Mouse (Mus musculus) heart, postnatal 14 days (tissue): ENCODE measurements around the gene Casp9. TPM values are rescaled to one million over a fixed set of nuclear protein-coding genes. Genes with fewer than 3 reads are reported as not detected.
"Not testable (repeated sequence)": the region's sequence is repeated elsewhere in the genome, so short reads cannot be mapped to it uniquely, and the experiment has no call there.

ENCODE experiments used
- DNase-seq, 2 experiments: peaks; one replicate each; pipeline ENCODE4 v3.0.0; 2021 to 2022
- intact Hi-C: fragments of 180-260 bp; cut with DNase I; formaldehyde crosslinking; loops from one replicate; pipeline ENCODE4 v1.15.1; 2025
- total RNA-seq, 2 experiments: library from RNA; stranded (reverse); gene quantifications; 2 replicates each; pipeline ENCODE4 v1.2.3; 2021

Gene Casp9
- total RNA-seq, 2 experiments from 2014 or later = 7.7 to 9.5 TPM

DNA sequence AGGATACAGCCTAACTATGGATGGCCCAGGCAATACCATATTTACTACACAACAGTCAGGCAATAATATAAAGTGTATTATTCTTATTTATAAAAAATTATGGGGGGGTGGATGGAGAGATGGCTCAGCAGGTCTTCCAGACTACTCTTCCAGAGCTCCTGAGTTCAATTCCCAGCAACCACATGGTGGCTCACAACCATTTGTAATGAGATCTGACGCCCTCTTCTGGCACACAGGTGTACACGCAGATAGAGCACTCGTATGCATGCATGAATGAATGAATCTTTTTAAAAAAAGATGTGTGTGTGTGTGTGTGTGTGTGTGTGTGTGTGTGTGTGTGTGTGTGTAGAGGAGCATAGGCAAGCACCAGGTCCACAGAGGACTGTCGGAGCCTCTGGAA lies 20.4 kb upstream of the Casp9 start:
- DNase-seq, intact Hi-C loops: not testable (repeated sequence)

DNA sequence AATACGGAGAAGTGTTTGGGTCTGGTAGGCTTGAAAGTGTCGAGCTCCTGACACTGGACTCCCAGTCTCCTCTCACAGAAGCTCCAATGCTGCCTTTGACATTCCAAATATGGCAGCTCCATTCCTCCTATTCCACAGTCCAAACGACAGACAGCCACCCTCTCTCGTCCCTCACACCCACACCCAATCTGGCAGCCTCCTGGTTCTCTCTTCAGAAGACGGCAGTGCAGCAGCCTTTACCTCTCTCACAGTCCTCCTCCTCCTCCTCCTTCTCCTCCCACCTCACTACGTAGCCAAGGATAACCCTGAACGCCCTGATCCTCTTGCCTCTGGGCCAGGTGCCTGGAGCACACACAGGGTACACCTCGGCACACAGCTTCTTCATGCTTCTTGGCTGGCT lies 13.6 kb upstream of the Casp9 start:
- intact Hi-C loops = loop anchor here (10.0 kb wide), 1 partner anchor 165 kb away; the partner anchor contains the start of gene Tmem82
- no peak for DNase-seq

DNA sequence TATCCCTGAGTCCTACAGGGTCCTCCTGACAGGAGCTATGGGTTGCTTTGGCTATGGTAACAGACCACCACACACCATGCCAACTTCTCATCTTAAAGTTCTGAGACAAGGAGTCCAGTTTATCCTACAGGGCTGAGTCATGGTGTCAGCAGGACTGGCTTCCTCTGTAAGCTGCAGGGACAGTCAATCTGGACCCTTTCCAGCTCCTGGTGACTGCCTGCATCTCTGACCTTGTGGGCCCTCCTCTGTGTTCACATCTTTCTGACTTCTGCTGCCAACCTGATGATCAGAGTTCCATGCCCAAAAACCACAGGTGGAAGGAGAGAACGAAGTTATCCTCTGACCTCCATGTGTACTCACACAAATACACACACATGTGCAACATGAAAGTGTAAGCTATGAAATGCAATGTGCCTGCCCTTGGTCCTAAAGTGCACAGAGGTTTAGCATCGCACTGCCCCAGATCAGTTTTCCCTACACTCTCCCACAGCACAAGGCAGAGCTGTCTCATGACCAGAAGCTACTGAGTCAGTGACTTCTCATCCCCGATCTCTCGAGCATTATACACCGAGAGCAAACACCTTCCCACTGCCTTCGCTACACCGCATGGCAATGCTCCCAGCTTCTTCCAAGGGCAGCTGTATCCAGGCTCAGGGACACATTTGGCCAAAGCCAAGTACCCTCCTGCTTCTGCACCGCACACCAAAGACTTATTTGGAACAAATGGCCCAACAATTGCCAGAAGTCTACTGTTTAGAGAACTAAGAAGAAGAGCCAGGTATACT lies 12.0 kb upstream of the Casp9 start:
- DNase-seq = no peak

DNA sequence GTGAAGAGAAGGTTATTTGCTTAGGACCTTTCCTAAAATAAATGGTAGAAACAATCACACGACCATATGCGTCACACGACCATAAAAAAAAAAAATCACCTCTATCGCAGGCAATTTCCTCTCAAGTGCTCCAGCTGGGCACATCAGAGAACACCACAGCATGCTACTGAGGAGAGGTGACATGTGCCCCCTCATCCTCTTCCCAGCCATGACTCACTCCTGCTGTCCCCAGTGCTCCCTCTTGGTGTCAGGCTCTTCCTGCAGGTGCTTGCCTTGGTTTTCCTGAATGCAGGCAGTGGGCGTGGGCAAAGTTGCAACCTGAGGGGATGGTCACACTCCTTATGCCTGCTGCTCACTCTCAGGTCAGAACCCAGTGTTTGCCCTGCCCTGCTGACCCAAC lies 8.6 kb upstream of the Casp9 start:
- DNase-seq = no peak
- intact Hi-C loops = loop anchor here (10.0 kb wide), 1 partner anchor 170 kb away; the partner anchor contains the start of gene Tmem82

More for the DNA sequence above, 12.0 kb upstream of the Casp9 start:
- intact Hi-C loops = loop anchor here (10.0 kb wide), 1 partner anchor 167 kb away; the partner anchor contains the start of gene Tmem82

DNA sequence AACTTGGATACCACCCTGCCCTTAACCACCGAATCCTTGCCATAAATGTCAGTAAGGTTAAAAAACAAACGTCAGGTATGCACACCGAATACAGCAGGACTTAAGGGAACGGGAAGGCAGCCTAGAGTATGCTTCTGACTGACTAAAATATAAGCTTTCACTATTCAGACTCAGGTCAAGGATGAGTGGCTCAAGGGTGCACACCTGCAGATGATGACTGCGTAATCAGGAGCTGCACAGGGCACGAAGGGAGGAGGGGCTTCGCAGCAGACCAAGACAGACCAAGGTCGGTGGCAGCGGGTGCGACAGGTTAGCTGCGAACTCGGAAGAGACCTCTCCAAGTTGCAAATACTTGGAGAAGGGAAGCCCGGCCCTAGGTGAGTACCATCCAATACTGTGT lies 7.3 kb upstream of the Casp9 start:
- intact Hi-C loops = loop anchor here (10.0 kb wide), 1 partner anchor 171 kb away; the partner anchor contains the start of gene Tmem82
- DNase-seq = no peak

DNA sequence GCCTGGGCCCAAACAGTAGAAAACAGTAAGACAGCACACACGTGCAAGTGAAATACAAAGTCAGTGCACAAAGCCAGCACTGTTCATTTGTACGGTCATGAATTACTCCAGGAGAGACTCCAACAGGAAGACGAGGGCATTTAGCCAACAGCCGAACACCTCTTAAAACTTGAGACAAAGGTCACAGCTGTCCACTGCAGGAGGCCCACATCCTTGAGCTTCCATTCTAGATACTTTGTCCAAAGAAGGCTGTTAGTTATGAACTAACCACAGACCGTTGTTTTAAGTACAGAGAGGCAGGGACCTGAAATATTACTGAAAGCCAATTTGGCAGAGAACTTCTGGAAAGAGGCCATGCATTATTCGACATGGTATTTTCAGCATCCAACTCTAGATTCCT lies 6.4 kb upstream of the Casp9 start:
- intact Hi-C loops = loop anchor here (10.0 kb wide), 1 partner anchor 172 kb away; the partner anchor contains the start of gene Tmem82
- no peak for DNase-seq

DNA sequence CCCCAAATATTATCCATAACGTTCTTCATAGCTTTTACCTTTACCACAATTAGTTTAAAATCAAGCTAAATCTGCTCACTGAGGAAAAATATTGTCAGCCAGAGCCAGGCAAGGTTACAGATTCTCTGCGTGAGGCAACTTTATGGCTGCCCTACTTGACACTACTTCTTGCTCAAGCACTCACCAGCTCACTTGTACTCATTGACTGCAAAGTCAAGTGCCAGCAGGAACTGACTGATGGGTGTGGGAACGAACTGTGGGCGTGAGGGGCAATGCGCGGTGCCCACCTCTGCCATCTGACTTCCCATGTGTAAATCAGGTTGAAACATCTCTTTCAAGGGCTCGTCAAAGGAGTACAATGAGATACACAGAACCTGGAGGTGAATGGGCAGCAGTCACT lies 6.0 kb upstream of the Casp9 start:
- no peak for DNase-seq
- intact Hi-C loops = loop anchor here (10.0 kb wide), 1 partner anchor 173 kb away; the partner anchor contains the start of gene Tmem82

DNA sequence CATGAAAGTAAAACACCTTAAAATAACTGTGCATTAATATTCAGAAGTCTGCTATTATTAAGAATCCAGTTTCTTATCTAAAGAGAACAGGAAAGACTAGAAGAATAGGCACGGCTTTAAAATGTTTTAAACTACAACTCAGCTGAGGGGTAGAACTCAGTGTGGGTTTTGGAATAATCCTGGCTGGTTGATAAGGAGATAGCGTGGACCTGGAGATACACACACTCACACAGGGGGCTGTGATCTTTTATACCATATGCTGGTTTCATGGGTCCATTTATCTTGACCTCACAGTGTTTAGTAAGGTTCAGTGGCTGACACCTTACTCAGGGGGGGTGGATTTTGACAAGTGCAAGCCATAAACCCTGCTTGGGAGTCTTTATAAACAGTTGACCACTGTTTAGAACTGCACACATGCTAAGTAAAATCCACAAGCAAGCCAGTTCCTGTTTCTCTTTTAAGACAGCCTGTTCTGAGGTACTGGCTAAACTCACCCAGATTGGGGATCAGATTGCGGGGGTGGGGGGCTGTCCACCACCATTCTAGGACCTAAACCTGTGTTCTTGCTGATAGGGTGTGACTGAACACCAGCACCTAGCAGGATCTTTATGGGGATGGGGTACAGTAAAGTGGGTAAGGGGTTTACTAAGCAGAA lies 3.7 kb upstream of the Casp9 start:
- no peak for DNase-seq
- intact Hi-C loops = loop anchor here (10.0 kb wide), 1 partner anchor 175 kb away; the partner anchor contains the start of gene Tmem82

DNA sequence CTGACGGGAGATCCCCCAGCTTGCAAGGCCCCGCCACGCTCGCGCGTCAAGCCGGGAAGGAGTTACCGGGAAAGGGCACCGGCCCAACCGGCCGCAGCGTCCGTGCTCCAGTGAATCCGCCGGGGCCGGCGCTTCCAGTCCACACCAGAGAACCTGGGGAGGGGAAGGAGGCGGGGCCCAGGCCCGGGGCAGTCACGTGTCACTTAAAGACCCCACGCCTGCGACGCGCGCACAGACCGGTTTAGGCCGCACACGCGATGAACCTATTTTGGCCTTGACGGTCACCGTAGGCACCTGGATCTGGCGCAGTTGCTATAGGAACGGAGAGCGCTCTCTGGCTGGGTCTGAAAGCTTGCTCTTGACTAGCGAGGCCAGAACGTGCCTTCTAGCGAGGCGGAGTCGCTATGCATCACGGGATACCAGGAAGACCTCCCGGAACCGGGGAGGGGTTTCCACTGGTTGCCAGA lies 2.9 kb upstream of the Casp9 start, which contains the start of gene Dnajc16:
Gene Dnajc16, minus strand, starts transcription at position 408 of the 467 bp plus-strand sequence.
- DNase-seq = peak; percentile 95
- intact Hi-C loops = no loop called here

DNA sequence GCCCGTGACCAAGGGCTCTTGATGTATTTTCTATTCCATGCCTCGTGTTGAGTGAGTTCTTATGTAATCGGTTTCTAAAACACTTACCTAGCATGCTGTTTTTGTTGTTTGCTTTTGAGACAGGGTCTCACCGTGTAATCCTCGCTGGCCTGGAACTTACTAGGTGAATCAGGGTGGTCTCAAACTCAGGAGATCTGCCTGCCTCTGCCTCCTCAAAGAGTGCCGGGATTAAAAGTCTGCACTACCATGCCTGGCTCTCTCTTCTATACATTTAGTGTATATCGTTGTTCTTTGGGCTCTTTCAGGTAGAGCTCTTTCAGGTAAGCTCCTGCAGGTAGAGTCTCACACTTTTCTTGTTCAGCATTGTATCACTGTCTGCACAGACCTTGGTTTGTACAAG lies 1.9 kb upstream of the Casp9 start:
- no peak for DNase-seq
- intact Hi-C loops = no loop called here

DNA sequence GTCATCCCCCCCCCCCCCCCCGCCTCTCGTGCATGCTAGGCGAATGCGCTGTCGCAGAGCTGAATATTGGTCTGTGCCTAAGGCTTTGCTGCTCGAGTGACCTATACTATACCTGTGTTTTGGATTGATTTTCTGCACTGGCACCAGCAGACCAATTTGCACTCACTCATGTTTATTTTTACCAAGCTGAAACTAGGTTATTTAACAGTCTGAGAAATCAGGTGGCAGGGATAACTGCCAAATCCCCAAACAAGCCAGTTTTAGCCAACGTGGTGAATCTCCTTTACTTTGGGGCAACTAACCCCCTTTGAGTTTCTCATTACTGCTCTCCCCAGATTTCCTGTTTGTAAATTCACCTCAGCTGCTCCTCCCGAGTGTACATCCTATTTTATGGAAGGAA lies 1.5 kb upstream of the Casp9 start:
- no peak for DNase-seq
- intact Hi-C loops = no loop called here

DNA sequence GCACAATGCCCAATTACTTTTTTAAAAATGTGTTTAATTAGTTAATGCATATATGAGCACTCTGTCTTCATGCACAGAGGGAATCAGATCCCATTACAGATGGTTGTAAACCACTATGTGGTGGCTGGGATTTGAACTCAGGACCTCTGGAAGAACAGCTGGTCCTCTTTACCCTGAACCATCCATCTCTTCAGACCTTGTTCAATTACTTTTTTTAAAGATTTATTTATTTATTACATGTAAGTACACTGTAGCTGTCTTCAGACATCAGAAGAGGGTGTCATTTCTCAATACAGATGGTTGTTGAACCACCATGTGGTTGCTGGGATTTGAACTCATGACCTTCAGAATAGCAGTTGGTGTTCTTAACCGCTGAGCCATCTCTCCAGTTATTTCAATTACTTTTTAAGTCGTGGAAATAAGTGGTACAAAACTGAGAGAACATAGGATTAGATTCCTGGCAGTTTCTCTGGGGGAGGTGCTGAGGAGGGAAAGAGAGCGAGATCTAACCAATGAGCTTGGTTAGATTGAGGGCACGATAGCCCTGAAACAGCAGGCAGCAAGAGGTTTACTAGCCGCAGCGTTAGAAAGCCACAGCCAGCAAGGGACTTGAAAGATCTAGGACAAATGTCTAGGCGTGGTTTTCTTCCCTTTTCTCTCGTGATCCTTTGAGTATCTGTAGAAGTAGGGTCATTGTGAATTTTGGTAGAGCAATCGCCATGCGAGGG lies 694 bp upstream of the Casp9 start:
- no peak for DNase-seq
- intact Hi-C loops = no loop called here

DNA sequence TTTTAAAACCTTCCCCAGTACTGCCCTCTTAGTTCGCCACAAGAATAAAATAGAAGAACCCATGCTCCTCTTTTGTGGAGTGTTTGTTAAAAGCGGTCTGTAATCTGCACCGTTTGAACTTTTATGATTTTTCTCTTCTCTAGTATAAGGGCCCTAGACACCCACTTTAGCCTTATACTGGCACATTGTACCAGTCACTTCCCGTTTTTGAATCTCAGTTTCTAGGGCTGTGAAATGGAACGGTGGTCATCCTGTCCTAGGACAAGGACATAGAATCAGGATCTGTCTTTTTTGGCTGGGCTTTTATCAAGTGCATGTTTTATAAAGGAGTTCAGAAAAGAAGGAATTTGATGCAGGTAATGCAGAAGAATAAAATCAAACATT lies 732 bp downstream of the Casp9 start:
- no peak for DNase-seq
- intact Hi-C loops = no loop called here

DNA sequence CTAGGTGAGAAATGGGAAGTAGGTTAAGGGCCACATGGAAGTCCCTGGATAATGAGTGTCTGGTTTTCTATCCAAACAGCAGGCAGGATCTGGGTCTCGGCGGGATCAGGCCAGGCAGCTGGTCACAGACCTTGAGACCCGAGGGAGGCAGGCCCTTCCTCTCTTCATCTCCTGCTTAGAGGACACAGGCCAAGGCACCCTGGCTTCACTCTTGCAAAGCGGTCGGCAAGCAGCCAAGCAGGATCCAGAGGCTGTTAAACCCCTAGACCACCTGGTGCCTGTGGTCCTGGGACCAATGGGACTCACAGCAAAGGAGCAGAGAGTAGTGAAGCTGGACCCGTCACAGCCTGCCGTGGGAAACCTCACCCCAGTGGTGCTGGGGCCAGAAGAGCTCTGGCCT lies 2.9 kb downstream of the Casp9 start:
- intact Hi-C loops = no loop called here
- no peak for DNase-seq

DNA sequence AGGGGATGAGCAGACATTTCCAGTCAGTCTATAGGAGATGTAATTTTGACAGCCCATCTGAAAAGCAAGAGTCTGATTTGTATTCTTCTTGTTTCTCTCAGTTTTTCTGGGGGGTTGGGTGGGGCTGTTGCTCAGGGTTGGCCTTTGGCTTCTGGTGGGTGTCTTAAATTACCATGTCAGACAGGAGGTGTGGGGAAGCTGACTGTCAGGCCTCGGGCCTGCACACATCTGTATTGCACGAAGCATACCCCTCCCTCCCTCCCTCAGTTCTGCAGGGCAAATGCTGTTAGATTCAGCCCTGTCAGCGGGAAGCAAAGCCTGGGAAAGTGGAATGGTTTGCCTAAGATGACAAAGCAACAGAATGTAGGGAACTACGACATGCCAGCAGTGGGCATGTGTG lies 3.5 kb downstream of the Casp9 start:
- no peak for DNase-seq
- intact Hi-C loops = no loop called here

DNA sequence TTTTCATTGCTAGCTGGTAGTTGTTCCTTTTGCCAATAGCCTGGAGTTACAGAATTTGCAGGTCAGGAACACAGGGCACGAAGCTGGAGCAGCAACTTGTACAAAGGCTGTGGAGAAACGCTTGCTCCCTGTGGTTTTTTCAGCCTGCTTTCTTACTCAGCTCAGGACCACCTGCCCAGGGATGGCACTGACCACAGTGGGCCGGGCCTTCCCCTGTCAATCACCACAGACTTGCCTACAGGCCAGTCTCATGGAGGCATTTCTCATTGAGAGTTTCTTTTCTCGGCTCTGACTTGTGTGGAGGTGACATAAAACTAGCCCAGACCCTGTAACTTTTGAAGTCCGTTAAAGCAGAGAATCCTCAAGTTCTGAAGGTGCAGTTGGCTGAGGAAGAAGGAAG lies 4.1 kb downstream of the Casp9 start:
- intact Hi-C loops = no loop called here
- no peak for DNase-seq

DNA sequence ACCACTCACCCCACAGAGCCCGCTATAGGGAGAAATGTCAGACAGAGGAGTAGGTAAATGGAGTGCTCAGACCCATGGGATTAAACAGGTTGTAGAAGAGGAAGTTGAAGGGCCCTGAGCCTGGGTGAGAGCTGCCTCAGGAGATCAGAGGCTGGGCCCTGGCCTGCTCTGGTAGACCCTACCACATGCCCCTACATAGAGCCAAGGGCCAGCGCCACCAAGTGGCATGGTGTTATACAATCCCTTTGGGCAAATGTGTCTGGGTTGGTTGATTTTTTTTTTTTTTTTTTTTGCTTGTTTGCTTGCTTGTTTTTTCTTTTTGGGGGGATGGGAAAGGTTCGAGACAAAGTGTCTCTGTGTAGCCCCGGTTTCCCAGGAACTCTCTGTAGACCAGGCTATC lies 10.7 kb downstream of the Casp9 start:
- intact Hi-C loops = no loop called here
- DNase-seq = no peak

DNA sequence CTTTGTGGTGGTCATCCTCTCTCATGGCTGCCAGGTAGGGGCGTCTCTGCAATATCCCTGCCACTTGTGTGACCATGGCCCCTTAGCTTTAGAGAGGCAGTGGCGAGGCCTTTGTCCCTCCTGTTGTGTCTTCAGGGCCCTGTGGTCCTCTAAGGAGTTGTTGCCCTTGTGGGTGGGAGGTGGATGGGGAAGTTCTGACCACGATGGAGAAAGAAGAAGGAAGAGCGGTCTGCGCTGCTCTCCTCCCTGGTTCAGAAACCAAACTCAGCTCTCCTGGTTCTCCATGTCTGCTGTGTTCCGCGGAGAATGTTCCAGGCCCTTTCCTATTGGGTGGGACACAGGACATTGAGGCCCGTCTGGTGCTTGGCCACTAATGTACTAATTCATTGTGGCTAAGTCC lies 12.5 kb downstream of the Casp9 start:
- DNase-seq = no peak
- intact Hi-C loops = no loop called here

DNA sequence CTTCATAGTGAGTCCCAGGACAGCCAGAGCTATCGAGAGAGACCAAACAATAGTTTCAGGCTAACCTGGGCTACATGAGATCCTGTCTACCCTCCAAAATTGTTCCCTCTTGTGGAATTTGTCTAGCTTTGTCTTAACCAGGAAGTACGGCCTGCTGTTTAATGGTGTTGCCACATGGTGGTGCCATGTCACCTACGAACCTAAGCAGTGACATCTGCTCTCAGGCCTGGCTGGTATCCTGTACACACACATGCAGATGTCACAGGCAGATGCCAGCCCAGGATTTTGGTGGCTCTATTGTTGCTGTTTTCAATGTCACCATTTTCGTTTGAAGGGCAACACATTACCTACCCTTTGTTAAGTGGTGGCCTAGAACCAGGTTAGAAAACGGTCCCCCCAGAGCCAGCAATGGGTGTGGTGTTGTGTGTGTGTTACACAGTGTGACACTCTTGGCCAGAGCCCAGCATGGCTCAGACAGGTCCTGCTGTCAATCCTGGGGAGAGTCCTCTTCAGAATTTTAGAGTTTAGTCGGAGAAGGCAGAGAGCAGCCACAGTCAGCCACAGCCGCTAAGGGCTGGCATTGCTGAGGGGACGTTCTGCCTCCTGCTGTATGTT lies 16.5 kb downstream of the Casp9 start:
- DNase-seq = peak in 1 of 2 experiments; percentile 23
- intact Hi-C loops = no loop called here

DNA sequence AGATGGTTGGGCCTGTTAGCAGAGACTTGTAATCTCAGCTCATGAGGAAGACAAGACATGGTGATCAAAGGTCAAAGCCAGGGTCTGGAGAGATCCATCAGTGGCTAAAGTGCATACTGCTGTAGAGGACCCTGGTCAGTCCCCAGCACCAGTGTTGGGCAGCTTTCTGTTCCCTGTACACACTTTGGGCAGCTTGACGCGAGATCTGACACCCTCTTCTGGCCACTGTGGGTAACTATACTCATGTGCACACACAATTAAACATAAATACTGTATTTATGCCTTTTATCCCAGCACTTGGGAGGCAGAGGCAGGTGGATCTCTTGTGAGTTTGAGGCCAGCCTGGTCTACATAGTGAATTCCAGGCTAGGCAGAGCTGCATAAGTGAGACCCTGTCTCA lies 17.6 kb downstream of the Casp9 start:
- DNase-seq = no peak
- intact Hi-C loops = no loop called here
